Mouse (Mus musculus) inflammation-experienced regulatory T-cells, adult 6 months (primary cell): ENCODE measurements around the gene Dhps. TPM values are rescaled to one million over a fixed set of nuclear protein-coding genes. Genes with fewer than 3 reads are reported as not detected.
"Not testable (repeated sequence)": the region's sequence is repeated elsewhere in the genome, so short reads cannot be mapped to it uniquely, and the experiment has no call there.

ENCODE experiments used
- ATAC-seq: one replicate; pipeline ENCODE4 v1.8.0; 2017
- polyA plus RNA-seq, 3 experiments: library from polyadenylated mRNA; unstranded; fragments of 100-300 nt; shearing (Covaris generic); gene quantifications; one replicate each; pipeline ENCODE4 v1.2.1; 2017

Dhps gene
- polyA plus RNA-seq, 3 experiments from 2014 or later = 29.3 to 40.4 (median 39.3) TPM

DNA sequence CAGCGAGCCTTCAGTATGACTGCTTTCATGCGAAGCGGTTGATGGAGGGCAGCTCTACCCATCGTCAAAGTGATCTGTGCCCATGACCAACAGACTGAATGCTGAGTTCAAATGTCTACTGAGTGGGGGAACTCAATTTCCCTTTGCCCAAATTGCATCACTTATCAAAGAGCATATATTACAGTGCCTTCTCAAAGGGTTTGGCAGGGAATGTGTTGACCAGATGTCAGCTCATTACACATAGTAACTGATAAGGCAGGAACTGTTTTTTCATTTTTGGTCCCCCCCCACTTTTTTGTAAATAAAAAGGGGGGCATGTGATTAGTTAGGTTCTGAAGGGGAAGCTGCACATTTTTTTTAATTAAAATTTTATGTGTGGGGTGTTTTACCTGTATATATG lies 9.0 kb upstream of the Dhps start:
- ATAC-seq = no peak

DNA sequence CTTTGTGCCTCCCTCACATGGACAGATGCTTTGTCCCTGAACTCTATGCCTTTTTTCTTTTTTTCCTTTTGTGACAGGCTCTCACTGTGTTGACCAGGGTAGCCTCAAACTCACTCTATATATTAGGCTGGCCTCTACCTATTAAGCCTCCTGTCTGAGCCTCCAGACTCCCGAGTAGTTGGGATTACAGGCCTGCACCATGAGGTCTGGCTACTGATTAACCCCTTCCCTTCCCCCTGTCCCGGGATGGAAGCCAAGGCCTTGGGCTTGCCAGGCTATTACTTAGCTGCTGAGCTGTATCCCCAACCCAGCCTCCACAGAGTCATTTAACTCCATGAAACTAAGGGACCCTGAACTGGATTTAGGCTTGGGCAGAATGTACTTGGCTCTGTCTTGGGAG lies 6.3 kb upstream of the Dhps start:
- ATAC-seq = no peak

DNA sequence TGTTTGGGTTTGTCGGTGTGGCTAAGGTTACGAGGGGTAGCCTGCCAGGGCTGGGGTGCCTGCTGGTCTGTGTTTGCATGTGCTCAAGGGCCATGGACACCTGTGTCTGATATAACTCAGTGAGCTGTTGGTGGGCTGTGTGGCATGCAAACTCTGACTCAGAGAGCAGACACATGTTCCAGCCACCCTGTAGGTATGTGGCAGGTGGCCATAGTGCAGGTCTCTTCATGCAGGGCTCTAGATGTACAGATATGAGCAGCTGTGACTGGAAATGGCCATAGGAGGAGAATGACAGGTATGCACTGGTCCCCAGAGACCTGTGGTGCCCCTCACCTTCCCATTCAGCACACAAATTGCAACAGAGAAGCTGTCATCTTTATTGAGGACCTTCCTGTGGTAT lies 4.4 kb upstream of the Dhps start:
- ATAC-seq = no peak

DNA sequence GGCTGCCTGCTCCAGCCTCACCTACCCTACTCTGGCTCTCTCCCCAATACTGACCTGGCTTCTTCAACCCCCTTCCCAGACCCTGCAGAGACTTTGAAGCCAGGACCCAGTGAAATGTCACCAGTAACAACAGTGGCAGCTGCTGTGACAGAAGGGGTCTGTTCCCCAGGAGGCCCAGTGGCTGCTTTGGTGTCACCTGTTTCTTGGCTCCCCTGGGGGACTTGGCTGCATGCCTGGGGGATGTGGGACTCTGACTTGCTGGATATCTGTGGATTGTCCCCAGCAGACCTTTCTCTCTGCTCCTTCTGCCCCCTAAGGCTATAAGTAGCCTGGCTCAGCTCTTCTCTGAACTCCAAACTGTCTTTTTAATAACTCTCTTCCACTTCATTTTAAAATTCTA lies 3.6 kb upstream of the Dhps start, which contains the start of gene Gm5741:
Gene Gm5741, minus strand, starts transcription at position 1 of the 400 bp plus-strand sequence.
- no peak for ATAC-seq

DNA sequence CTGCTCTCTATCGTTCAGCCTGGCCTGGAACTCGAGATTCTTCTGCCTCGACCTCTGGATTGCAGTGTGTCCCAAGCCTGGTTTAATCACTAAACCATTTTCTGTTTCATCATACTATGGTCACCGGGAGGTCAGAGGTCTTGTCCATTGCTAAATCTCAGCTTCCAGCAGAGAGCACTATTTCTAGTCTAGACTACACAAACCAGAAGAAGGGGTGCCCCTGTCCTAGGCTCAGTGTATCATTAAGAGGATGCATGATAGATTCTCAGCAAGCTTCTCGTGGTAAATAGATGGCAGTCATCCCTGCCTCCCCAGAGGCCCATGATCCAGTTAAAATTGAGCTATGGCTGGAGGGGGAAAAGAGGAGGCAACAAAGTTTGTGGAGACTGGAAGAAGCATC lies 516 bp upstream of the Dhps start:
- ATAC-seq = no peak

DNA sequence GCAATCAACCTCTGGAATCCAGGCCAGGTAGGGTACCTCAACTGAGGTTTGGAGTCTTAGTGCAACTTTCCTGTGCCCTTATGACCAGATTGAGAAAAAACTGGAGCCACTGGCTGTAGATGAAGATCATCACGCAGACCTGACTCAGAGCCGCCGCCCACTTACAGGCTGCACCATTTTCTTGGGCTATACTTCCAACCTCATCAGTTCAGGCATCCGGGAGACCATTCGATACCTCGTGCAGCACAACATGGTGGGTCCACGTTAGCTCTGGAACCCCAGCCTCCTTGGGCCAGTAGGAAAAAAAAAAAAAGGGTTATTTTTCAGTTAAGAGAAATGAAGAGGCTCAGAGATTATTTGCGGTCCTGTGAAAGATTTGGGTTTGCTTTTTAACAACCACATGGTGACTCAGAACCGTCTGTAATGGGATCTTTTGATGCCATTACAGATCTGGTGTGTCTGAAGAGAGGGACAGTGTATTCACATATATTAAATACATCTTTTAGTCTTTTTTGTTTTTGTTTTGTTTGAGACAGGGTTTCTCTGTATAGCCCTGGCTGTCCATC lies 890 bp downstream of the Dhps start:
- no peak for ATAC-seq

DNA sequence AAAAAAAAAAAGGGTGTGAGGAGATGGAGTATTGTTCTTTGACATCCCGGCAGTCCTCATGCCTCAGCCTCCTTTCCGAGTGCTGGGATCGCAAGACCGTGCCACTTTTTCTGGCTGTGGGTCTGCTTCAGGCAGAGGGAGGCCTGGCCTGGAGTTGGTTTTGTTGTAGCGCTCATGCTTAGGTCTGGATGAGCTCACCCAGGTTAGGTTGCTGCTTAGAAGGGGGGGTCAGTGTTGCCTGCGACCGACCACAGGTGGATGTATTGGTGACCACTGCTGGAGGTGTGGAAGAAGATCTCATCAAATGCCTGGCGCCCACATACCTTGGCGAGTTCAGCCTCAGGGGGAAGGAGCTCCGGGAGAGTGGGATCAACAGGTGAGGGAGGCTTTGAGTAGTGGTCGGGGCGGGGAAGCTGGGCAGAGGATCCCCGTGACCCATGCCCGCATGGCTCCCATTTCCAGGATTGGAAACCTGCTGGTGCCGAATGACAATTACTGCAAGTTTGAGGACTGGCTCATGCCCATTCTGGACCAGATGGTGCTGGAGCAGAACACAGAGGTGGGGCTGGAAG lies 1.6 kb downstream of the Dhps start:
- no peak for ATAC-seq

DNA sequence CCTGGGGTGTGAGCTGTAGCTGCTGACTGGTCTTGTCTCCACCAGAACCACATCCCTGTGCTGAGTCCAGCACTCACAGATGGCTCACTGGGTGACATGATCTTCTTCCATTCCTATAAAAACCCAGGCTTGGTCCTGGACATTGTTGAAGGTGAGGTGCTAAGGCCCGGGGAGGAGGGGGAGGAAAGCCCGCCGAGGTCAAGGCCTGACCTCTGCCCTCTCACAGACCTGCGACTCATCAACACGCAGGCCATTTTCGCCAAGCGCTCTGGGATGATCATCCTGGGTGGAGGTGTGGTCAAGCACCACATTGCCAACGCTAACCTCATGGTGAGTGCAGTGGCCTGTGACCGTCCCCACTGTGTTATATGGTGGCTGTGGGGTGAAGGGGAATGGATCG lies 2.6 kb downstream of the Dhps start:
- no peak for ATAC-seq

DNA sequence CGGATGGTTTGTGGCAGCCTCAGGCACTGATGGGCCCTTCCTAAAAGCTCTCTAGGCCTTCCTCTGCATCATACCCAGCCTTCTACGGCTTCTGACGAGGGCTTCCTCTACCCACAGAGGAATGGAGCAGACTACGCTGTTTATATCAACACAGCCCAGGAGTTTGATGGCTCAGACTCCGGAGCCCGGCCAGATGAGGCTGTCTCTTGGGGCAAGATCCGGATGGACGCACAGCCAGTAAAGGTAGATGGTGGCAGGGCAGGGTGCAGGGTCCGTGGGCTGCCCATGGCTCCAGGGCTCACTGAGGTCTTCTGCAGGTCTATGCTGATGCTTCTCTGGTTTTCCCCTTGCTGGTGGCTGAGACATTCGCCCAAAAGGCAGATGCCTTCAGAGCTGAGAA lies 3.1 kb downstream of the Dhps start:
- ATAC-seq = no peak

DNA sequence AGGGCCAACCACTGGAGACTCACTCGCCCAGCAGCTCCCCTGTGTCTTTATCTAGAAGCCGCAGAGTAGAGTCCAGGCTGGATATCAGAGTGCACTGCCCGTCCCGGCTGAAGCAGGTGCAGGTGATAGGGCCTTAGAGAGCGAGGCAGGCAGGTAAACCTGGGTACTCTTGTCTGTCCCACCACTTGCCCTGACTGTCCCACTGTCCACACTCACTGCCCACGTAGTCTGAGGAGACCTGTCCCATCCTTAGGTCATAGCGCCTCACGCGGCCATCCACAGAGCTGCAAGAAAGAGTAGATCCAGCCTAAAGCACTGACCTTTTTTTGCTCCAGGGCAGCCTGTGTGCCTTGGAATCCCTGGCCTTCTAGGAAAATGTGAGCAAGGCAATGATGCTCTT lies 4.4 kb downstream of the Dhps start:
- ATAC-seq = no peak

DNA sequence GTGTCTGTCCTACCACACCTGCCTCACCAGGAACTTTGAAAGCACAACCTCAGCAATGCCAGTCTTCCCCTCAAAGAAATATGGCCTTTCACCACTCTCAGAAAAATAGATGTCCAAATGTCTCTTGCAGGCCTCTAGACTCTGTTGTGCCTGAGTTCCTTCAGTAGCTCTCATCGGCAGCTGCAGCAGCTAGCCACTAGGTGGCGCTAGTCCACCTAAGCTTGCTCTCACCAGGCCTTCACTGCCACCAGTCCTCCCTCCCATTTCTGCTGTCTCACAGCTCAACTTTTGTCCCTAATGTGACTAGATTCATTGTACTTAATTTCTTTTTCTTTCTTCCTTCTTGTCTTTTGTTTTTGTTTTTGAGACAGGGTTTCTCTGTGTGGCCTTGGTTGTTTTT lies 5.4 kb downstream of the Dhps start:
- peak; percentile 62 for ATAC-seq

DNA sequence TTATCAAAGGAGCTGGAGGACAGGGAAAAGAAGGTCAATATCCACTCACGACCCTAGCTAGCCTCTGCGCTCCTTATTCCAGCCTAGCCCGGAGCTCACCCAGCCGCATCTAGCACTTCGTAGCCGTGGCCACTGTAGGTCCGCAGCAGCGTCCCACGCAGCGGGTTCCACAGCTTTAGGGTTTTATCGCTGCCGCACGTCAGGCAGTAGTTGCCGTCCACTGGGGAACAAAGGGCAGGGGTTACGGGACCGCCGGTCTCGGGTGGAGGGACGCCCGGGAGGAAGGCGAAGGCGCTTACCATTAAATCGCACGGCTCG lies 8.6 kb downstream of the Dhps start:
- ATAC-seq = no peak

DNA sequence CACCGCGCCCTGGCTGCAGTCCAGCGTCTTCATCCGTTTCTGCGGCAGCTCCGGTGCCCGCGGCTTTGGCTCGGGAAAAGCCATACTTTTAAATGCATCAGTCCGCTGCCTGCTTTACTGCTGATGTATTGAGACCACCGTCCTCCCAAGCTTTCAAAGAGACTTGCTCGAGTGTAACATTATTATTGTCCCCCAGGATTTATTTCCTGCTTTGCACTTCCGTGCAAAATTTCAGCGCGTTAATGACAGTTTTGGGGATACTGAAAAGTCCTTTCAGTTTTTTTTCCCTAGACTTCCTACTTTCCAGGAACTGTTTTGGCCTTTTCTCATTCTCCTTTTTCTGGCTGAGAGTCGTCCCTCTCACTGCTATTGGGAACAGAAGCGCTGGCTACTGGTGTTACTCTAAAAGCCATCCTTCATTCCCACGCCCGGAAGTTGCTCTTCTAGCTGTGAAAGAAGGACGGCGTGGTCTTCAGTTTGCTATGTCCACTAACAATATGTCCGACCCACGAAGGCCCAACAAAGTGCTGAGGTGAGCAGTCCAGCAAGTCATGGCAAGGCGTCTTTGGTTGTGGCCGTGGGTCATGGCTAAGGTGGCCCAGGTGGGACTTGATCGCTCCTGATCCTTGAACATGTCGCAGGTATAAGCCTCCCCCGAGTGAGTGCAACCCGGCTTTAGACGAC lies 9.1 kb downstream of the Dhps start, which contains the start of gene Wdr83os:
Gene Wdr83os, plus strand, starts transcription at position 209 of the 684 bp plus-strand sequence.
- ATAC-seq = peak; percentile 18

DNA sequence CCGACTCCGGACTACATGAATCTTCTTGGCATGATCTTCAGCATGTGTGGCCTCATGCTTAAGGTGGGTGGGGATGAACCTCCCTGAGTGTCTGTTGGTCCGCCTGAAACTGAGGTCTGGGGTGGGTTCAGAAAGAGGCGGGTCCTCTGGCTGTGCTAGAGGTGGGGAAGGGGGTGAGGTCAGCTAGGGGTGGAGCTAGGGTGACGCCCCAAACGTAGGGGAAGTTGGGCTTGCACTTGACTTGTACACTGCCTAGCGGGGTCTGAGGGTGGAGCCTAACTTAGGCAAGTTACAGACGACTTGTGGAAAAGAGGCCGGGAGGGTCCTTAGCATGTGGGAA lies 9.6 kb downstream of the Dhps start, which contains the start of gene Wdr83:
Gene Wdr83, minus strand, starts transcription at position 91 of the 340 bp plus-strand sequence.
- peak; percentile 27 for ATAC-seq

DNA sequence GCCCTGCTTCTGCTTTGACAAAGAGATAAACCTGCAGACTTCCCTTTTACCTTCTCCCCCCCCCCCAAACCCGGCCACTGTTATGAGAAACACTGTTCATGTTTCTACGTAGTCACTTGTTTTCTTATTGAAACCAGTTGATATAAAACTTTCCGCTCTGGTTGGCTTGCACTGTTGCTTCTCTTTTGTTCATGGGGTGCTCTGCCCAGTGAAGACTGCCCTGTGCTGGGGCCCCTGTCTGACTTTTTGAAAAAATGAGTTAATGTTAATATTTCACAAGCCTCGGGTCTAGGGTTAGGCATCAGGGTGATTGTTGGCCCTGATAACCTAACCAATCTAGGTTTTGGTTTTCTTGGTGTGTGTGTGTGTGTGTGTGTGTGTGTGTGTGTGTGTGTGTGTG lies 10.6 kb downstream of the Dhps start:
- ATAC-seq = not testable (repeated sequence)

DNA sequence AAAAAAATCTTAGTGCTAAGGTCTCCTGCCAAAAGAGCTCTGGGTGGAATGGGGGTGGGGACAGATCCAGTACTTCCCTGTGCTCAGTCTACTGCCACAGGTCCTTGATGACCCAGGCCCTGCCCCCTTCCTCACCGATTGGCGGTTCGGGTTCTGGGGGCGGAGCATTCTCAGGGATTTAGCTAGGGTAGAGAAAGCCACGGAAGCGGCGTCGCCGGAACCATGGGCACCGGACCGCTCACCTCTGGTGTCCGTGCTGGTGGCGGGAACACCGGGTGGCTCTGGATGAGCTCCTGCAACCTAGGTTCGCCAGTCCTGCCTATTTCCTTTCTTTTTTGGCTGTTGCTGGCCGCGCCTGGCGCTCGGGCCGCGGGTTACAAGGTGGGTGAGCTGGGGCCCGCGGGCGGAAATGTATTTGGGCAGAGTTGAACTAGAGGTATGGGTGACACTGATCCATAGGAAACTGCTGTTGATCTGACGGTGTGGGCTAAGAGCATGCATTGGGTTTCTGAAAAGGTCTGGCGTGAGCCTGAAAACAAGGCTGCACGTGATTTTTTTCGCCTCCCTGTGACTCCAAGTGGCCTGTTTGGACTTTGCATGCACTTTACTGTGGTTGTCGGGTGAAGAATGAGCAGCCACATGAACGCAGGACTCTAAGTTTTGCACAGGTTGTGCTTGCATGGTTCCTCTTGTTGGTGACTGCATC lies 11.7 kb downstream of the Dhps start, which contains the start of gene Man2b1:
Gene Man2b1, plus strand, starts transcription at position 163 of the 706 bp plus-strand sequence.
- ATAC-seq = peak; percentile 89

DNA sequence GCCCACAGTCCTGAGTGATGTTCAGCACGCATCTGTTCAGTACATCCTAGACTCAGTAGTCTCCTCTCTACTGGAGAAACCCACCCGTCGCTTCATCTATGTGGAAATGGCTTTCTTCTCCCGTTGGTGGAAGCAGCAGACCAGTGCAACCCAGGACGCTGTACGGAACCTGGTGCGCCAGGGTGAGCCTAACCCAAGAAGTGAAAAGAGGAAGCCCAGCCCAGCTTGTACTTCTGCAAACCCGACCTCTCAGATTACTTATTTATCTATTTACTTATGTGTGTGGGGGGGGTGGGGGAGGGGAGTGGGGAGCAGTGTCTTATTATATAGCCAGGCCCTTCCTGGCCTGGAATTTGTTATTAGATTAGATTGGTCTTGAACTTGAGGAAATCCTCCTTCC lies 13.1 kb downstream of the Dhps start:
- ATAC-seq = no peak

DNA sequence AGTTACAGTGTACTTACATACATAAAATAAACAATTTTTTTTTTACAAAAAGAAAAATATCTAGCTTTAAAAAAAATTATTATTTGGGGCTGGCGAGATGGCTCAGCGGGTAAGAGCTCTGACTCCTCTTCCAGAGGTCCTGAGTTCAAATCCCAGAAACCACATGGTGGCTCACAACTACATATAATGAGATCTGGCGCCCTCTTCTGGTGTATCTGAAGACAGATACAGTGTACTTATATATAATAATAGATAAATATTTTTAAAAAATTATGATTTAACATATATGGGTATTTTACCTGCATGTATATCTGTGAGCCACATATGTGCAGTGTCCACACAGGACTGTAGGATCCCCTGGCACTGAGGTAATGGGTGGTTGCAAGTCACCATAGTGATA lies 14.7 kb downstream of the Dhps start:
- no peak for ATAC-seq

DNA sequence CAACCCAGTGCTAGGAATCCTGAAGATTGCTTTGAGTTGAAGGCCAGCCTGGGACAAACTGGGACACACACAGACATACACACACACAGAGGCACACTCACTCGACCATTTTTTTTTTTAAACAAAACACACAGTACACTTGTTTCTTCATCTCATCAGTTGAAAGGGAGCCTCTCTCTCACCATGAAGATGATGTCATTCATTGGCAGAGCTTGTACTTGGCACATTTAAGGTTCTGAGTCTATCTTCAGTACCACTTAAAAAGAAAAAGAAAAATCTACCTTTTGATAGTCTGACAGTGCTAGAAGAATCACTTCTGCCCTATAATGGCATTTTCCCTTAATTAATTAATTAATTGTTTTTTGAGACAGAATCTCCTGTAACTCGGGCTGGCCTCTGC lies 17.2 kb downstream of the Dhps start:
- no peak for ATAC-seq

DNA sequence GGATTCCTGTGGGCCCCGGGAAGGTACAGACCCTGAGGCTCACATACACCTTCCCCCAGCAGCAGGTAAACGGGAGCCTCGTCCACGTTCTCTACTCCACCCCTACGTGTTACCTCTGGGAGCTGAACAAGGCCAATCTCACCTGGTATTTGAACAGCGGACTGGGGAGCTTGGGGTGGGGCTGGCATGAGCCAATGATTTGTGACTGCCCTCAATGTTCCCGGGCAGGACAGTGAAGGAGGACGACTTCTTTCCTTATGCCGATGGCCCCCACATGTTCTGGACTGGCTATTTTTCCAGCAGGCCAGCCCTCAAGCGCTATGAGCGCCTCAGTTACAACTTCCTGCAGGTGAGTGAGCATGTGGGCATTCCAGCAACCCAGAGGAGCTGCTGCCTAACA lies 19.3 kb downstream of the Dhps start:
- no peak for ATAC-seq

DNA sequence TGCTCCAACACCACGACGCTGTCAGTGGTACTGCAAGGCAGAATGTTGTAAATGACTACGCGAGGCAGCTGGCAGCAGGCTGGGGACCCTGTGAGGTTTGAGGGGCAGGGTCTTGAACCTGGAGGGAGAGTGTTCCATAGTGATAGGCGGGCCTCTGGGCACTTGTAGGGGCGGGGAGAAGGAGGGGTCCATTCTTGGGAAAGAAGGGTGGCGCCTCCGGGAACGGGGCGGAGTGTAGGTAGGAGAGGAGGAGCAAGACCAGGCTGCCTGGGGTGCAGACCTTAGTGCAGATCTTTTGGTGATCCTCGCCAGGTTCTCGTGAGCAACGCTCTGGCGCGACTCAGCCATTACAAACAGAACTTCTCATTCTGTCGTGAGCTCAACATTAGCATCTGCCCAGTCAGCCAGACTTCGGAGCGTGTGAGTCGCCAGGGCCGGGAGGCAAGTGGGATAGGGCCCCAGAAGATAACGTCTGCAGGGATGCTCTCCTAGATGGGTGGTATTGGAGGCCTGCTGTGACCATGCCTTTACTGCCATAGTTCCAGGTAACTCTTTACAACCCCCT lies 20.1 kb downstream of the Dhps start:
- ATAC-seq = no peak

DNA sequence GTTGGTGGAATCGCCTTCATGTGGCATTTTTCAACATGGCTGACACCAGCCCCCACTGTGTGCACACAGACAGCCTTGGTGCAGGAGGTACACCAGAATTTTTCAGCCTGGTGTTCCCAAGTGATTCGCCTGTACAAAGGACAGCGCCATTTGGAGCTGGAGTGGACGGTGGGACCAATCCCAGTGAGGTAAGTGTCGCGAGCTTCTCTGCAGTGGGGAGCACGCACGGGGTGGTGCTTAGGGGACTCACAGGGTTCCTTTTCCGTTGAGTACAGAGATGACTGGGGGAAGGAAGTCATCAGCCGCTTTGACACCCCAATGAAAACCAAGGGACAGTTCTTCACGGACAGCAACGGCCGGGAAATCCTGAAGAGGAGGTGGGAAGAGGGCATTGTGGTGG lies 23.5 kb downstream of the Dhps start:
- ATAC-seq = no peak

DNA sequence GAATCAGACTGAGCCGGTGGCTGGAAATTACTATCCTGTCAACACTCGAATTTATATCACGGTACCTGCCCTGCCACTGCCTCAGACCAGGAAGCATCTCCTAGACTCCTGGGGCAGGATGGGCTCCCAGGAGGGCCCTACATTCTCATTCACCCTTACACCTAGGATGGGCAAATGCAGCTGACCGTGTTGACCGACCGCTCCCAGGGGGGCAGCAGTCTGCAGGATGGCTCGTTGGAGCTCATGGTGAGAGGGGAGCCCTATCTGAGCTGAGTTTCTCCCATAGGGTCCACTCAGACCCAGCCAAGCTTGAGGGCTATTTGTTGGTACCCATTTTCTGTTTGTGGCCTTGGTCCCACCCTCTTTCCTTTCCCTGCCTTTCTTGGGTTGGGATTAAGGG lies 24.0 kb downstream of the Dhps start:
- ATAC-seq = no peak

DNA sequence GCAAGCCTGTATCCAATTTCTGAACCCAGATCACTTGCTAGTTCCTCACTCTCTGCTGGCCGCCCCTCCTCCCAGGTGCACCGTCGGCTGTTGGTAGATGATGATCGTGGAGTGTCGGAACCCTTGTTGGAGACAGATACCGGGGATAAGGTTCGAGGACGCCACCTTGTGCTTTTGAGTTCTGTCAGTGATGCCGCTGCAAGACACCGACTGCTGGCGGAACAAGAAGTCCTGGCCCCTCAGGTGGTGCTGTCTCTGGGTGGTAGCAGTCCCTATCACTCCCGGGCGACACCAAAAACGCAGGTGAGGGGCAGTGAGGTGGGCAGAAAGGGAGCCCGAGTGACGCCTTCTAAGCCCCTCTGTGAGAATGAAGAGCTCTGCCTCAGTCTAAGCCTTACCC lies 24.6 kb downstream of the Dhps start:
- no peak for ATAC-seq
